Mouse (Mus musculus) hindbrain, postnatal 0 days (tissue): ENCODE measurements around the gene Slc6a1. TPM values are rescaled to one million over a fixed set of nuclear protein-coding genes. Genes with fewer than 3 reads are reported as not detected.

Experiments
- ATAC-seq: fragments of 200-750 bp; cut with Nextera tagmentation; 2 replicates; pipeline ENCODE4 v1.8.0; 2017; ENCODE audit warnings: mild to moderate bottlenecking, moderate TSS enrichment, moderate library complexity
- DNase-seq: peaks from one replicate; pipeline ENCODE4 v3.0.0-alpha.2; 2015; ENCODE audit warnings: low spot score
- H3K27ac ChIP-seq: fragments of 300-500 bp; sonication (generic); 2 replicates; pipeline ENCODE4 v1.5.1; 2014; ENCODE audit warnings: mild to moderate bottlenecking
- H3K27me3 ChIP-seq: fragments of 300-500 bp; sonication (generic); 2 replicates; pipeline ENCODE4 v1.6.1; 2014; ENCODE audit warnings: low read length, mixed read lengths; ENCODE audit not compliant: insufficient read depth
- H3K36me3 ChIP-seq: fragments of 300-500 bp; sonication (generic); 2 replicates; pipeline ENCODE4 v1.6.1; 2014; ENCODE audit warnings: low read length, mixed read lengths; ENCODE audit not compliant: insufficient read depth
- H3K4me1 ChIP-seq: fragments of 300-500 bp; sonication (generic); 2 replicates; pipeline ENCODE4 v1.6.1; 2014; ENCODE audit warnings: antibody characterized with exemption, low read length, mixed read lengths; ENCODE audit not compliant: insufficient read depth
- H3K4me2 ChIP-seq: fragments of 300-500 bp; sonication (generic); 2 replicates; pipeline ENCODE4 v1.6.1; 2014; ENCODE audit warnings: low read depth, mild to moderate bottlenecking, low read length, moderate library complexity, mixed read lengths
- H3K4me3 ChIP-seq: fragments of 300-500 bp; sonication (generic); 2 replicates; pipeline ENCODE4 v1.5.1; 2014; ENCODE audit warnings: low read length
- H3K9ac ChIP-seq: fragments of 300-500 bp; sonication (generic); replicated peaks from 2 replicates; pipeline ENCODE4 v1.6.1; 2014; ENCODE audit warnings: mild to moderate bottlenecking, low read length, moderate library complexity, mixed read lengths
- H3K9me3 ChIP-seq: fragments of 300-500 bp; sonication (generic); 2 replicates; pipeline ENCODE4 v1.6.1; 2016; ENCODE audit warnings: low read length, mixed read lengths
- CTCF ChIP-seq: IDR thresholded peaks from 2 replicates; pipeline ENCODE4 v1.5.1; 2016; ENCODE audit warnings: antibody characterized with exemption, control low read depth, low read depth
- WGBS: fragments of 180-500 bp; shearing (Covaris S2); extraction: QIAGEN DNeasy Blood & Tissue Kit; methylation state at CpG from one replicate; pipeline ENCODE4 v1.1.7; 2014; 5-methylcytosine and 5-hydroxymethylcytosine counted together
- polyA plus RNA-seq: library from polyadenylated mRNA; unstranded; fragments of >200 nt; fragmentation: Nextera tagmentation; extraction: Ambion mirVana; gene quantifications from 2 replicates; pipeline ENCODE4 v1.2.1, GENCODE M21; 2015
- total RNA-seq: library from RNA; depleted of rRNA; stranded (reverse); fragments of >200 nt; gene quantifications from 2 replicates; pipeline ENCODE4 v1.2.3, GENCODE M21; 2014

The Slc6a1 gene
- total and polyA plus RNA-seq, 2 experiments from 2014 or later: 177 to 470 TPM

DNA sequence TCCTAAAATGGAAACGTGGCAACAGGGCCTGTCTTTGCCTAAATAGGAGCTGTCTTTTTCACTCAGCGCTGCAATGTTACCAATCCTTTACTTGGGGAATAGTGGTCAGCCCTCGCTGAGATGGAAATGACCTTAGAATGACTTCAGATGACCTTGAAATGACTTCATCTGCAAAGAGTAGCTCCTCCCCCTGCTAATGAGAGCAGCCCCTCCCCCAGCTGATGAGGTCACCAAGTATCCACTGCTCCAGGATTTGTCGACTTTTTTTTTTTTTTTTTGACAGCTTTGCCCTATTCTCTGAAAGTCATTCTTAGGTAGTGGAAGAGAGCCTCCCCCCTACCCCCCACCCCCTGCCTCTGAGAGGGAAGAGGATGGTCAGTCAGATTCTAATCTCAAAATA lies 3.0 kb downstream of the Slc6a1 start:
- DNase-seq: peak; percentile 47

DNA sequence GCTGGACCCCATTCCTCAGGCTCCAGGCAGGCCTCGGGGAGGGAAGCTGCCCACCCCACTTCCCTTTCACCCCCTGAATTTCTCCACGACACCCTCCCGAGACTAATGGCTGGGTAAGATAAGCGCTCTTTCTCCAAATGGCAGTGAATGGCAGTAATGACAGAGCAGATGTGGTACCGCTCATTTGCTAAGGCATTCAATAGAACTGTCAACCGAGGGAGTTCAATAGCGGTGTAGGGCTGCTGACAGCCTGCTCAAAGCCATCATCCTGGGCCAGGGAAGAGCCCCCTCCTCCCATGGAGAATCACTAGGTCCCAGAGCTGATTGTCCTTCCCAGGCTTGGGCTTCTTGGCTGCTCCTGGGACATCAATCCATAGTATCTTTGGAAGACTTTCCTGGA lies 6.7 kb downstream of the Slc6a1 start:
- Histone ChIP-seq H3K4me1 (peaks cover 67% of the 10 kb centered on the region), H3K36me3 (no peaks in the 10 kb centered on the region), H3K9ac (no peak overlapping the region), H3K9me3 (no peaks in the 10 kb centered on the region), H3K27ac (peak overlapping the region; percentile 90; the same call in 1 of the 2 replicates), H3K27me3 (no peaks in the 10 kb centered on the region), H3K4me3 (no peak overlapping the region), H3K4me2 (no peak overlapping the region)
- no peak for TF ChIP-seq CTCF
- 12% methylated on average over 7 of the region's 7 CpGs for WGBS
- ATAC-seq (no peak), DNase-seq (peak; percentile 34)

More for the DNA sequence above, 3.0 kb downstream of the Slc6a1 start:
- no peak for ATAC-seq
- Histone ChIP-seq H3K4me2 (peak overlapping the region; percentile 72), H3K9ac (peak overlapping the region; percentile 28; the same call in 1 of the 2 replicates), H3K4me3 (peak overlapping the region; percentile 76), H3K27ac (peak overlapping the region; percentile 88), H3K27me3 (no peaks in the 10 kb centered on the region), H3K4me1 (peaks cover 44% of the 10 kb centered on the region), H3K9me3 (no peaks in the 10 kb centered on the region), H3K36me3 (no peaks in the 10 kb centered on the region)
- TF ChIP-seq CTCF: no peak
- 38% methylated on average over 4 of the region's 4 CpGs for WGBS

DNA sequence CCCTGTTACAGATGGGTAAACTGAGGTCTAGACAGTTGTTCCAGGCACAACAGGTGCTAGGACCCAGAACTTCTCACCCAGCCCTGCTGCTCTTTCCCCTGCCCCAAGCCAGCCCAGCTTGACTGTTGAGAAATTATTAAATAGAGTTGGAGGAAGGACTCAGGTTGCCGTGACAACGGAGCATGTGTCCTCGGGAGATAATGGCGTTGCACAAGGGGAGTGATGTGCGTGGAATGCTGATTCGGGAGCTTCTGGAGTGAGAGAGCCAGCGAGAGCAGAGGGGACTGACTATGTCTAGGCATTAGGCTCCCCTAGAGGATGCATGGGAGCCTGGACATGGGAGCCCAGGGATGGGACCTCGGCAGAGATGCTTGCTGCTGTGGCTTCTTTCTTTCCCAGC lies 7.7 kb downstream of the Slc6a1 start:
- TF ChIP-seq CTCF: peak; percentile 43
- H3K36me3 ChIP-seq: no peaks in the 10 kb centered on the region
- no peaks in the 10 kb centered on the region for H3K27me3 ChIP-seq
- H3K4me2 ChIP-seq: peak overlapping the region; percentile 39; the same call in 1 of the 2 replicates
- H3K9ac ChIP-seq: peak overlapping the region; percentile 31
- ATAC-seq (peak; percentile 91), DNase-seq (peak; percentile 94)
- no peak overlapping the region for H3K4me3 ChIP-seq
- peaks cover 59% of the 10 kb centered on the region for H3K4me1 ChIP-seq
- WGBS: 7% methylated on average over 8 of the region's 8 CpGs
- peak overlapping the region; percentile 90 for H3K27ac ChIP-seq
- H3K9me3 ChIP-seq: no peaks in the 10 kb centered on the region

DNA sequence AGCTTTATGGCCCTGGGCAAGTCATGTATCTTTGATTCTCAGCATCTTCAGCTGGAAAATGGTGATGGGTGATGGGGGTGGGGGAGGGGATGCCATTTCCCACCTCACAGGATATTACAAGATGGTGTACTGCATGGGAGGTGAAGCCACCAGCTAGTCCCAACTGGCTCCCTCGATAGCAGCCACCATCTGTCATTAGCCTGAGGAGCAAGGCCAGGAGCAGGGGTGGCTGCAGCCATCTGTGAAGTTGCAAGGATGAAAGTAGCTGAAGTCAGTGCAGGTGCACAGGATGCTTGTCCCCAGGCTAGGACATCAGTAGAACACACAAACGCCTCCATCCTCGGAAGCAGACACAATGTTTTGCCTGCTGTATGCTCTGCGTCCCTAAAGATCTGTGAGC lies 8.5 kb downstream of the Slc6a1 start:
- H3K36me3 ChIP-seq: no peaks in the 10 kb centered on the region
- H3K9ac ChIP-seq: peak overlapping the region; percentile 31; the same call in 1 of the 2 replicates
- peaks cover 55% of the 10 kb centered on the region for H3K4me1 ChIP-seq
- peak; percentile 45 for DNase-seq
- H3K27ac ChIP-seq: peak overlapping the region; percentile 90
- WGBS: 21% methylated on average over 4 of the region's 4 CpGs
- no peak overlapping the region for H3K4me2 ChIP-seq
- no peak overlapping the region for H3K4me3 ChIP-seq
- H3K9me3 ChIP-seq: no peaks in the 10 kb centered on the region
- no peak for TF ChIP-seq CTCF
- no peaks in the 10 kb centered on the region for H3K27me3 ChIP-seq
- ATAC-seq: no peak

DNA sequence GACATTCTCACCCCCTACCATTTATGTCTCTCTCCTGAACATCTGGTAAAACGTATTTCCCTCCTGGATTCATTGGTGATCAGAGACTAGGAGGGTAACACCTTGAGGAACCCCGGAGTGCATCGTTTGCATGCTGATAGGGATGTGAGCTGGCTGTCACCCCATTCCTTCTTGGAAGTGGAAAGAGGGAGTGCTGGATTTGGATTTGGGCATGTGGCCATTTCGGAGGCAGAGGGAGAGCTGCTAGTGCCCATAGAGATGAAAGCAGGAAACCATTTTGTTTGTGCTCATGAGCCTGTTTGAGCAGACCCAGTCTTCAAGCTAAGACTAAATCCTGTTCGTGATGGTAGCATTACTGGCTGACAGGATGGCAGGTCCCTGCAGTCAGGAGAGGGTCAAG lies 9.0 kb downstream of the Slc6a1 start:
- Histone ChIP-seq H3K4me2 (no peak overlapping the region), H3K9ac (0 out of 2 replicates have a peak overlapping the region, but pooled peaks have one; percentile 21), H3K4me3 (no peak overlapping the region), H3K27me3 (no peaks in the 10 kb centered on the region), H3K36me3 (no peaks in the 10 kb centered on the region), H3K9me3 (no peaks in the 10 kb centered on the region), H3K27ac (peak overlapping the region; percentile 90), H3K4me1 (peaks cover 53% of the 10 kb centered on the region)
- ATAC-seq: no peak
- no peak for TF ChIP-seq CTCF
- DNase-seq: peak; percentile 53
- 23% methylated on average over 5 of the region's 5 CpGs for WGBS

DNA sequence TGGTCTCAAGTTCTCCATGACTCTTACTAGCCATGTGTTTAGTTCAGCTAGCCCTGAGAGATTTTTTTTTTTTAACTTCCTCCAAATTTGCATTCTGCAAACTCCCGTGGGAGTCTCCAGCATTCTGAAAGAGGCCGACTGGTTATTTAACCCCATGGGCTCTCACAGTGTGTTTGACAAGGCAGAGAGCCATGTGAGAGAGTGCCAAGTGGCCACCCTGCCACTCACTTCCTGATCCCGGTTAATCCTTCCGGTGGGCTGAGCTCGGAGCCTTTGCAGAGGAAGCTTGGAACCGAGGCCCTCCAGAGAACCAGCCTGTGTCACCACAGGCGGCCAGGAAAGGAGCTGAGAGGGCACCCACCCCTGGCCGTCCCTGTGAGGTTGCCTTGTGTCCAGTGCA lies 11.1 kb downstream of the Slc6a1 start:
- WGBS: 20% methylated on average over 8 of the region's 8 CpGs

DNA sequence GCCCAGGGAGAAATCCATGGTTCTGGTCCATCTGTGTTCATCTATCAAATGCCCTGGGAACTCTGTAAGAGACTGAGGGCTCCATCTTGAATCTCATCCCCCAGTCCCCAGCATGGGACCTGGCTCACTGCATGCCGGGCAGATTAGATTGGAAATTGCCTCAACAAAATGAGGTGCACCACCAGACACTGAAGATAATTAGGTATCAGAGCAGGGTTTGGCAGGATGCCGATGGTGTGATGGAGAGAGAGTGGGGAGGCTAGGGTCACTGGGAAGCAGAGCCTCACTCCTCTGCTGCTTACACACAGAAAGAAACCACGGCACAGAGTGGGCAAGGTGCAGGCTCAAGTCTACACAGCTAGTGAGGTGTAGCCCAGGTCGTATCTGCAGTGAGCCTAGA lies 12.7 kb downstream of the Slc6a1 start:
- Histone ChIP-seq H3K4me2 (no peak overlapping the region), H3K9ac (no peak overlapping the region), H3K4me3 (no peak overlapping the region), H3K27ac (no peak overlapping the region), H3K36me3 (no peaks in the 10 kb centered on the region; the same call in 1 of the 2 replicates), H3K27me3 (no peaks in the 10 kb centered on the region), H3K9me3 (no peaks in the 10 kb centered on the region), H3K4me1 (peaks cover 51% of the 10 kb centered on the region)
- no peak for ATAC-seq
- 55% methylated on average over 4 of the region's 4 CpGs for WGBS
- no peak for TF ChIP-seq CTCF
- DNase-seq: peak; percentile 34

More for the DNA sequence above, 11.1 kb downstream of the Slc6a1 start:
- peak overlapping the region; percentile 90 for H3K27ac ChIP-seq
- H3K9ac ChIP-seq: no peak overlapping the region
- no peak for TF ChIP-seq CTCF
- H3K27me3 ChIP-seq: no peaks in the 10 kb centered on the region
- H3K4me3 ChIP-seq: no peak overlapping the region
- no peaks in the 10 kb centered on the region for H3K9me3 ChIP-seq
- ATAC-seq (no peak), DNase-seq (peak; percentile 57)
- H3K4me1 ChIP-seq: peaks cover 63% of the 10 kb centered on the region
- no peaks in the 10 kb centered on the region for H3K36me3 ChIP-seq
- no peak overlapping the region for H3K4me2 ChIP-seq
